In the genomic region with DNA sequence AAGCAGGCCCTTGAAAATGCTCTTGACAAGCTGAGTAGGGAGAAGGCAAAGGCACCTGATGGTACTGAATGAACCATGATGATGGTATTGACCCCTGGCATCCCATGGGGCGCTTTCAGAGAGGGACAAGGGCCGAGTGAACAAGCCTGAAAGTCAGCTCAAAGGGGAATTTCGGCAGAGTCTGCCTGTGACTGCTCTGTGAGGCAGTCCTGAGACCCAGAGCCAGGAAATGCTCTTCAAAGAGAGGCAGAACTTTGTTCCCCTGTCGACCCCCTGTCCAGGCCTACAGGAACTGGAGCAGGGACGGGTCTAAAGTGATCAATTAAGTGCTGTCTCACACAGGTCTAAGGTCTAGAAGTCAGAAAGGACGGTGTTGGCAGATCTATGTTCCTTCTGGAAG, we compare ENCODE assay signal across 8 mouse cellular contexts. TPM values are rescaled to one million over a fixed set of nuclear protein-coding genes. Genes with fewer than 3 reads are reported as not detected.
DNase-seq lines count a peak whose midpoint lies in the region; ATAC-seq and TF ChIP-seq lines count a peak whose summit lies in the region.

No protein-coding gene starts in this region.

- TF ChIP-seq POLR2A in CH12.LX (IDR thresholded peaks at IDR 0.05; ENCODE audit: low read depth, low read length), result peak; percentile 48

- no peak for TF ChIP-seq RAD21 in CH12.LX (IDR thresholded peaks at IDR 0.05; ENCODE audit: low read depth, low read length)

- 0 out of 2 replicates have a peak, but pooled peaks have one; percentile 37 for TF ChIP-seq EP300 in CH12.LX (IDR thresholded peaks at IDR 0.05; ENCODE audit: low read length)

- in situ Hi-C loops in CH12.LX (cut with MboI; ENCODE audit: low pct_ligation_motif_present, low pct_unique_long_range_greater_than_20kb, low sequenced_read_pairs), result loop anchor here (5.0 to 10.0 kb wide), 2 partner anchors 56 to 191 kb away; no protein-coding TSS in a partner anchor

- H3K9me3 ChIP-seq in CH12.LX (replicated peaks; ENCODE audit: low read length), result no peaks in the 10 kb centered on the region
- no peaks in the 10 kb centered on the region for H3K9me3 ChIP-seq in heart, embryonic 16.5 days (replicated peaks; ENCODE audit: control insufficient read depth, low read length)
- no peaks in the 10 kb centered on the region for H3K9me3 ChIP-seq in limb, embryonic 11.5 days (ENCODE audit: control insufficient read depth, low read length)

- no peaks in the 10 kb centered on the region for H3K27me3 ChIP-seq in CH12.LX (replicated peaks)
- no peaks in the 10 kb centered on the region for H3K27me3 ChIP-seq in heart, embryonic 16.5 days (ENCODE audit: control insufficient read depth, insufficient read depth, low read length)
- no peaks in the 10 kb centered on the region for H3K27me3 ChIP-seq in limb, embryonic 11.5 days (ENCODE audit: control insufficient read depth, insufficient read depth, low read length)

- H3K36me3 ChIP-seq in CH12.LX (replicated peaks in 1 of 2; ENCODE audit: control insufficient read depth in 1 of 2, insufficient read depth in 1 of 2, low read length in 1 of 2), result peaks cover 0 to 35% of the 10 kb centered on the region in 2 experiments
- no peaks in the 10 kb centered on the region for H3K36me3 ChIP-seq in heart, embryonic 16.5 days (ENCODE audit: control insufficient read depth, insufficient read depth)
- H3K36me3 ChIP-seq in limb, embryonic 11.5 days (ENCODE audit: control insufficient read depth, insufficient read depth, low read length), result no peaks in the 10 kb centered on the region

- peak overlapping the region; percentile 92 for H3K9ac ChIP-seq in CH12.LX (ENCODE audit: insufficient read depth, low read depth)
- peak overlapping the region; percentile 27; the same call in 1 of the 2 replicates for H3K9ac ChIP-seq in heart, embryonic 16.5 days (ENCODE audit: low read length)
- no peak overlapping the region for H3K9ac ChIP-seq in limb, embryonic 11.5 days (ENCODE audit: low read length)

- TF ChIP-seq CTCF in CH12.LX (conservative IDR thresholded peaks at IDR 0.05 in 1 of 2, IDR thresholded peaks at IDR 0.05 in 1 of 2; ENCODE audit: low read depth in 2 of 2, low read length in 2 of 2), result no peak

- peak overlapping the region; percentile 96 for H3K4me2 ChIP-seq in CH12.LX (ENCODE audit: insufficient read depth, low read depth, poor library complexity, severe bottlenecking)
- peak overlapping the region; percentile 7; the same call in 1 of the 2 replicates for H3K4me2 ChIP-seq in heart, embryonic 16.5 days (ENCODE audit: low read depth, low read length)
- no peak overlapping the region for H3K4me2 ChIP-seq in limb, embryonic 11.5 days (ENCODE audit: low read depth, severe bottlenecking)

- H3K4me1 ChIP-seq in CH12.LX (ENCODE audit: control insufficient read depth in 1 of 2, insufficient read depth in 2 of 2), result peaks cover 13 to 81% of the 10 kb centered on the region in 2 experiments
- peaks cover 35% of the 10 kb centered on the region for H3K4me1 ChIP-seq in heart, embryonic 16.5 days (ENCODE audit: control insufficient read depth, insufficient read depth, low read length)
- peaks cover 9% of the 10 kb centered on the region; the same call in 1 of the 2 replicates for H3K4me1 ChIP-seq in limb, embryonic 11.5 days (ENCODE audit: control insufficient read depth, insufficient read depth, low read length)

- H3K4me3 ChIP-seq in CH12.LX (replicated peaks in 1 of 3; ENCODE audit: low read depth in 2 of 3, low read length in 2 of 3, poor library complexity in 1 of 3), result peak overlapping the region in 2 of 3 experiments; percentile 20 to 33
- no peak overlapping the region for H3K4me3 ChIP-seq in heart, embryonic 16.5 days (ENCODE audit: low read length)
- H3K4me3 ChIP-seq in limb, embryonic 11.5 days (ENCODE audit: low read depth, low read length), result no peak overlapping the region

- peaks cover 87% of the 10 kb centered on the region for H3K79me2 ChIP-seq in CH12.LX (replicated peaks; ENCODE audit: control insufficient read depth, extremely low read depth, insufficient read depth, poor library complexity, severe bottlenecking)

- H3K27ac ChIP-seq in CH12.LX (ENCODE audit: insufficient read depth, low read depth), result peak overlapping the region; percentile 96
- H3K27ac ChIP-seq in heart, embryonic 16.5 days (ENCODE audit: low read length), result peak overlapping the region; percentile 61
- H3K27ac ChIP-seq in limb, embryonic 11.5 days (replicated peaks; ENCODE audit: low read depth, low read length), result no peak overlapping the region

- WGBS in heart, embryonic 16.5 days, result 35% methylated on average over 6 of the region's 6 CpGs
- WGBS in limb, embryonic 11.5 days, result 11% methylated on average over 6 of the region's 6 CpGs

- no peak for ATAC-seq in heart, embryonic 16.5 days (replicated peaks; ENCODE audit: extremely low read depth, insufficient read depth, low FRiP score)
- ATAC-seq in limb, embryonic 11.5 days (ENCODE audit: insufficient number of reproducible peaks, low FRiP score, low TSS enrichment, low read depth), result no peak

- dilution Hi-C loops in CH12.LX (cut with MboI; ENCODE audit: extremely low pct_ligation_motif_present, extremely low pct_unique_long_range_greater_than_20kb, low sequenced_read_pairs), result no loop called here

- DNase-seq in CH12.LX (ENCODE audit: extremely low read depth) (no peak), MN1 (ENCODE audit: low spot score) (peak; percentile 31)
- peak; percentile 46 for DNase-seq in limb, embryonic 11.5 days (ENCODE audit: low spot score)
- no peak for DNase-seq in right cerebral cortex, postnatal 10 days (ENCODE audit: low spot score in 2 of 2)
- DNase-seq in urinary bladder, postnatal 10 days (ENCODE audit: low spot score), result no peak
- no peak for DNase-seq in layer of hippocampus, adult 9-10 months (ENCODE audit: low spot score)
- no peak for DNase-seq in layer of hippocampus, adult 8-10 months (ENCODE audit: low spot score in 2 of 2)

TF ChIP-seq in CH12.LX, 34 proteins besides CTCF, POLR2A, EP300 and RAD21:
- TF ChIP-seq JUND (conservative IDR thresholded peaks at IDR 0.05; ENCODE audit: low read depth, low read length) (no peak), KAT2A (IDR thresholded peaks at IDR 0.05; ENCODE audit: insufficient replicate concordance, low read length) (no peak), ZNF384 (IDR thresholded peaks at IDR 0.05; ENCODE audit: low read depth, low read length) (0 out of 2 replicates have a peak, but pooled peaks have one; percentile 4), BHLHE40 (IDR thresholded peaks at IDR 0.05; ENCODE audit: low read depth, low read length) (peak; percentile 37; the same call in 1 of the 2 replicates), MYC (IDR thresholded peaks at IDR 0.05; ENCODE audit: low read depth, low read length) (peak; percentile 58; the same call in 1 of the 2 replicates), ELF1 (IDR thresholded peaks at IDR 0.05; ENCODE audit: low read depth, low read length) (0 out of 2 replicates have a peak, but pooled peaks have one; percentile 30), HCFC1 (IDR thresholded peaks at IDR 0.05; ENCODE audit: low read depth, low read length) (no peak), NELFE (IDR thresholded peaks at IDR 0.05; ENCODE audit: low read depth, low read length) (no peak), UBTF (IDR thresholded peaks at IDR 0.05; ENCODE audit: low read depth, low read length) (peak; percentile 75; the same call in 1 of the 2 replicates), USF2 (conservative IDR thresholded peaks at IDR 0.05; ENCODE audit: low read depth, low read length) (no peak), ETS1 (conservative IDR thresholded peaks at IDR 0.05; ENCODE audit: low read depth, low read length) (no peak), CHD2 (IDR thresholded peaks at IDR 0.05; ENCODE audit: low read length) (no peak; the same call in 1 of the 2 replicates), ZMIZ1 (IDR thresholded peaks at IDR 0.05; ENCODE audit: low read depth, low read length) (peak; percentile 61; the same call in 1 of the 2 replicates), SIN3A (IDR thresholded peaks at IDR 0.05; ENCODE audit: low read length) (no peak), MAFK (IDR thresholded peaks at IDR 0.05; ENCODE audit: insufficient replicate concordance, low read length) (no peak), MXI1 (IDR thresholded peaks at IDR 0.05; ENCODE audit: low read depth, low read length) (no peak), IRF4 (IDR thresholded peaks at IDR 0.05; ENCODE audit: low read depth, low read length) (peak; percentile 64; the same call in 1 of the 2 replicates), TBP (conservative IDR thresholded peaks at IDR 0.05; ENCODE audit: low read depth, low read length) (peak; percentile 59; the same call in 1 of the 2 replicates), POLR2AphosphoS2 (IDR thresholded peaks at IDR 0.05; ENCODE audit: low read depth, low read length) (no peak), MAX (IDR thresholded peaks at IDR 0.05; ENCODE audit: low read length) (no peak), RCOR1 (conservative IDR thresholded peaks at IDR 0.05; ENCODE audit: low read depth, low read length) (peak; percentile 55; the same call in 1 of the 2 replicates), TCF12 (IDR thresholded peaks at IDR 0.05; ENCODE audit: low read depth, low read length) (no peak)

RNA-seq across cellular contexts. Expression of gene St3gal6, which starts 10.3 kb away (rescaled TPM):
- total RNA-seq in CH12.LX (2012; rRNA removed) (149 and 167 TPM in 2 replicates), CH12.LX (2014; rRNA removed) (225 and 240 TPM in 2 replicates)
- 391 and 420 TPM in 2 replicates for polyA plus RNA-seq in CH12.LX (2012; ENCODE audit: insufficient read length, low read depth)
- polyA plus RNA-seq in heart, embryonic 16.5 days (2015; fragmentation: Nextera tagmentation; extraction: Ambion mirVana), result 18.0 and 19.6 TPM in 2 replicates
- polyA plus RNA-seq in limb, embryonic 11.5 days (2014; fragmentation: Nextera tagmentation; extraction: Ambion mirVana), result 9.7 and 14.0 TPM in 2 replicates
- 10 to 100 TPM; 14.6 to 24.8 (median 18.9) TPM for total RNA-seq in layer of hippocampus, adult 8-10 months (2022)

Comparison
In these comparisons a context has a peak if more than half of its experiments do, and no peak if none do; other contexts are left out.
1. DNase-seq: peak in MN1 (single experiment) and limb, embryonic 11.5 days (single experiment); none in CH12.LX (single experiment), right cerebral cortex, postnatal 10 days (0 of 2), urinary bladder, postnatal 10 days (single experiment), layer of hippocampus, adult 9-10 months (single experiment) and layer of hippocampus, adult 8-10 months (0 of 2).
2. H3K4me3 ChIP-seq: peak in CH12.LX (2 of 3); none in heart, embryonic 16.5 days (single experiment) and limb, embryonic 11.5 days (single experiment).
3. RNA of gene St3gal6, which starts 10.3 kb away (polyA plus RNA-seq): 391 to 420 TPM in CH12.LX; 18.0 to 19.6 TPM in heart, embryonic 16.5 days and 9.7 to 14.0 TPM in limb, embryonic 11.5 days; every median in the first group is over 10 times any median in the second.